Mouse (Mus musculus) heart, embryonic 11.5 days (tissue): ENCODE measurements around the gene Zfp449. TPM values are rescaled to one million over a fixed set of nuclear protein-coding genes. Genes with fewer than 3 reads are reported as not detected.
A peak's percentile ranks its signal among the peaks of the same experiment; 100 is the strongest.
"Not testable (repeated sequence)": the region's sequence is repeated elsewhere in the genome, so short reads cannot be mapped to it uniquely, and the experiment has no call there.

Source experiments
- ATAC-seq: fragments of 200-750 bp; cut with Nextera tagmentation; replicated peaks from 2 replicates; pipeline ENCODE4 v1.8.0; 2017; ENCODE audit warnings: moderate library complexity; ENCODE audit not compliant: insufficient number of reproducible peaks, low FRiP score, low TSS enrichment
- H3K27ac ChIP-seq: fragments of 300-500 bp; sonication (generic); 2 replicates; pipeline ENCODE4 v1.5.1; 2014; ENCODE audit warnings: mild to moderate bottlenecking, low read depth, low read length
- H3K27me3 ChIP-seq: fragments of 300-500 bp; sonication (generic); 2 replicates; pipeline ENCODE4 v1.6.1; 2014; ENCODE audit warnings: mild to moderate bottlenecking, low read length, mixed read lengths; ENCODE audit not compliant: control insufficient read depth, insufficient read depth
- H3K36me3 ChIP-seq: fragments of 300-500 bp; sonication (generic); 2 replicates; pipeline ENCODE4 v1.6.1; 2014; ENCODE audit warnings: mild to moderate bottlenecking, low read length, moderate library complexity, mixed read lengths; ENCODE audit not compliant: control insufficient read depth, insufficient read depth
- H3K4me1 ChIP-seq: fragments of 300-500 bp; sonication (generic); 2 replicates; pipeline ENCODE4 v1.6.1; 2014; ENCODE audit warnings: low read length; ENCODE audit not compliant: control insufficient read depth, insufficient read depth
- H3K4me2 ChIP-seq: fragments of 300-500 bp; sonication (generic); 2 replicates; pipeline ENCODE4 v1.6.1; 2014; ENCODE audit warnings: mild to moderate bottlenecking, moderate library complexity
- H3K4me3 ChIP-seq: fragments of 300-500 bp; sonication (generic); 2 replicates; pipeline ENCODE4 v1.5.1; 2014; ENCODE audit warnings: low read depth, low read length
- H3K9ac ChIP-seq: fragments of 300-500 bp; sonication (generic); 2 replicates; pipeline ENCODE4 v1.6.1; 2014; ENCODE audit warnings: mild to moderate bottlenecking, low read depth, low read length, moderate library complexity
- H3K9me3 ChIP-seq: fragments of 300-500 bp; sonication (generic); replicated peaks from 2 replicates; pipeline ENCODE4 v1.6.1; 2016; ENCODE audit warnings: low read length; ENCODE audit not compliant: control insufficient read depth
- WGBS: fragments of 180-500 bp; shearing (Covaris S2); extraction: QIAGEN DNeasy Blood & Tissue Kit; methylation state at CpG from one replicate; pipeline ENCODE4 v1.1.7; 2014; ENCODE audit not compliant: insufficient replicate concordance; 5-methylcytosine and 5-hydroxymethylcytosine counted together
- polyA plus RNA-seq: library from polyadenylated mRNA; unstranded; fragments of >200 nt; fragmentation: Nextera tagmentation; extraction: Ambion mirVana; gene quantifications from 2 replicates; pipeline ENCODE4 v1.2.1, GENCODE M21; 2014

Zfp449 gene
- polyA plus RNA-seq, 1 experiment from 2014 or later: 8.0 TPM

- peak; percentile 57 for ATAC-seq
These were observed 28.4 kb downstream of the Zfp449 start, which contains the start of gene Smim10l2a for GRCm38 (mm10) chrX:56374431-56375128. Gene Smim10l2a (plus strand): TSS chrX:56374586.

GRCm38 (mm10) chrX:56380852-56381251, 34.7 kb downstream of the Zfp449 start:
- Histone ChIP-seq H3K4me2 (no peak overlapping the region), H3K9me3 (no peaks in the 10 kb centered on the region), H3K9ac (no peak overlapping the region), H3K4me3 (no peak overlapping the region), H3K4me1 (no peaks in the 10 kb centered on the region), H3K36me3 (no peaks in the 10 kb centered on the region), H3K27ac (no peak overlapping the region), H3K27me3 (no peaks in the 10 kb centered on the region)
- ATAC-seq: no peak
- 48% methylated on average over 2 of the region's 2 CpGs for WGBS

More at GRCm38 (mm10) chrX:56374431-56375128, 28.4 kb downstream of the Zfp449 start, which contains the start of gene Smim10l2a:
- H3K4me1 ChIP-seq, H3K27ac ChIP-seq, H3K9me3 ChIP-seq, H3K27me3 ChIP-seq, H3K36me3 ChIP-seq: not testable (repeated sequence)
- H3K9ac ChIP-seq: peak within 1 kb of the TSS; percentile 28; the same call in 1 of the 2 replicates
- H3K4me2 ChIP-seq: peak within 1 kb of the TSS; percentile 65
- peak within 1 kb of the TSS; percentile 47 for H3K4me3 ChIP-seq
- 11% methylated on average over 46 of the region's 56 CpGs for whole genome bisulfite sequencing

GRCm38 (mm10) chrX:56384142-56384541, 37.9 kb downstream of the Zfp449 start:
- Histone ChIP-seq H3K27me3 (no peaks in the 10 kb centered on the region), H3K4me3 (no peak overlapping the region), H3K9me3 (no peaks in the 10 kb centered on the region), H3K36me3 (no peaks in the 10 kb centered on the region), H3K4me1 (no peaks in the 10 kb centered on the region), H3K9ac (no peak overlapping the region), H3K27ac (no peak overlapping the region), H3K4me2 (no peak overlapping the region)
- 78% methylated on average over 2 of the region's 2 CpGs for WGBS
- ATAC-seq: no peak

- Histone ChIP-seq H3K4me3 (no peak overlapping the region), H3K9ac (no peak overlapping the region), H3K4me2 (no peak overlapping the region), H3K4me1 (no peaks in the 10 kb centered on the region), H3K27me3 (no peaks in the 10 kb centered on the region), H3K27ac (no peak overlapping the region), H3K9me3 (no peaks in the 10 kb centered on the region), H3K36me3 (no peaks in the 10 kb centered on the region)
- WGBS: 30% methylated on average over 2 of the region's 2 CpGs
- no peak for ATAC-seq
These were observed 58.4 kb downstream of the Zfp449 start for GRCm38 (mm10) chrX:56404646-56405045.

- H3K9me3 ChIP-seq: no peaks in the 10 kb centered on the region
- H3K27me3 ChIP-seq: no peaks in the 10 kb centered on the region
- WGBS: 64% methylated on average over 1 of the region's 1 CpGs
- no peaks in the 10 kb centered on the region for H3K36me3 ChIP-seq
- H3K4me3 ChIP-seq: no peak overlapping the region
- ATAC-seq: no peak
- no peak overlapping the region for H3K4me2 ChIP-seq
- no peak overlapping the region for H3K27ac ChIP-seq
- no peak overlapping the region for H3K9ac ChIP-seq
- H3K4me1 ChIP-seq: no peaks in the 10 kb centered on the region
These were observed 59.3 kb downstream of the Zfp449 start for GRCm38 (mm10) chrX:56405482-56405881.

GRCm38 (mm10) chrX:56406128-56406527, 59.9 kb downstream of the Zfp449 start:
- no peak for ATAC-seq
- WGBS: 56% methylated on average over 5 of the region's 5 CpGs

More at GRCm38 (mm10) chrX:56406128-56406527, 59.9 kb downstream of the Zfp449 start:
- Histone ChIP-seq H3K4me3 (no peak overlapping the region), H3K27ac (no peak overlapping the region), H3K4me2 (no peak overlapping the region), H3K36me3 (no peaks in the 10 kb centered on the region), H3K4me1 (no peaks in the 10 kb centered on the region), H3K9me3 (no peaks in the 10 kb centered on the region), H3K9ac (no peak overlapping the region), H3K27me3 (no peaks in the 10 kb centered on the region)

Other genes with a start within 250 kb of the Zfp449 start
- 1.9 and 3.2 TPM in 2 replicates for gene 3830403N18Rik, start 209.8 kb upstream of the Zfp449 start, polyA plus RNA-seq
- gene Gm773, start 133.5 kb upstream of the Zfp449 start, polyA plus RNA-seq: not detected in 2 replicates
- 2.0 and 3.2 TPM in 2 replicates for gene Smim10l2a, start 28.2 kb downstream of the Zfp449 start, polyA plus RNA-seq
- 1.5 and 1.9 TPM in 2 replicates for gene Gm2174, start 101.6 kb downstream of the Zfp449 start, polyA plus RNA-seq
- gene Ints6l, start 108.5 kb downstream of the Zfp449 start, polyA plus RNA-seq: 20.0 and 21.2 TPM in 2 replicates
- not detected in 2 replicates for gene Gm10477, start 178.3 kb downstream of the Zfp449 start, polyA plus RNA-seq
- not detected in 2 replicates for gene Gm648, start 203.2 kb downstream of the Zfp449 start, polyA plus RNA-seq